Mouse (Mus musculus) neural tube, embryonic 12.5 days (tissue): ENCODE data around the gene Cog1. TPM values are rescaled to one million over a fixed set of nuclear protein-coding genes. Genes with fewer than 3 reads are reported as not detected.

ENCODE experiments used
- ATAC-seq: fragments of 200-750 bp; cut with Nextera tagmentation; 2 replicates; pipeline ENCODE4 v1.8.0; 2017; ENCODE audit warnings: low read depth, mild to moderate bottlenecking, moderate TSS enrichment, moderate library complexity; ENCODE audit not compliant: low FRiP score
- H3K27ac ChIP-seq: fragments of 300-500 bp; sonication (generic); 2 replicates; pipeline ENCODE4 v1.5.1; 2016
- H3K27me3 ChIP-seq: fragments of 300-500 bp; sonication (generic); replicated peaks from 2 replicates; pipeline ENCODE4 v1.6.1; 2016; ENCODE audit warnings: mild to moderate bottlenecking
- H3K36me3 ChIP-seq: fragments of 300-500 bp; sonication (generic); 2 replicates; pipeline ENCODE4 v1.6.1; 2016; ENCODE audit warnings: mild to moderate bottlenecking
- H3K4me1 ChIP-seq: fragments of 300-500 bp; sonication (generic); 2 replicates; pipeline ENCODE4 v1.6.1; 2016
- H3K4me2 ChIP-seq: fragments of 300-500 bp; sonication (generic); replicated peaks from 2 replicates; pipeline ENCODE4 v1.6.1; 2016; ENCODE audit warnings: mild to moderate bottlenecking
- H3K4me3 ChIP-seq: fragments of 300-500 bp; sonication (generic); 2 replicates; pipeline ENCODE4 v1.5.1; 2016
- H3K9ac ChIP-seq: fragments of 300-500 bp; sonication (generic); 2 replicates; pipeline ENCODE4 v1.6.1; 2016; ENCODE audit warnings: mild to moderate bottlenecking
- H3K9me3 ChIP-seq: fragments of 300-500 bp; sonication (generic); 2 replicates; pipeline ENCODE4 v1.6.1; 2016; ENCODE audit warnings: mild to moderate bottlenecking
- WGBS: fragments of 180-500 bp; shearing (Covaris S2); methylation state at CpG from one replicate; pipeline ENCODE4 v1.1.7; 2016; 5-methylcytosine and 5-hydroxymethylcytosine counted together
- polyA plus RNA-seq: library from polyadenylated mRNA; unstranded; fragments of >200 nt; fragmentation: Nextera tagmentation; extraction: Ambion mirVana; gene quantifications from 2 replicates; pipeline ENCODE4 v1.2.1, GENCODE M21; 2016

Gene Cog1
- polyA plus RNA-seq, 1 experiment from 2014 or later, result 50.7 TPM

- Histone ChIP-seq H3K4me3 (no peak overlapping the region), H3K27ac (no peak overlapping the region), H3K4me2 (no peak overlapping the region), H3K36me3 (no peaks in the 10 kb centered on the region), H3K9me3 (no peaks in the 10 kb centered on the region), H3K9ac (no peak overlapping the region), H3K4me1 (no peaks in the 10 kb centered on the region), H3K27me3 (no peaks in the 10 kb centered on the region)
- no peak for ATAC-seq
- WGBS, result 65% methylated on average over 10 of the region's 10 CpGs
Observed at GRCm38 (mm10) chr11:113634699-113635121, 14.3 kb upstream of the Cog1 start.

- no peaks in the 10 kb centered on the region for H3K27me3 ChIP-seq
- H3K4me3 ChIP-seq, result no peak overlapping the region
- H3K36me3 ChIP-seq, result no peaks in the 10 kb centered on the region
- no peaks in the 10 kb centered on the region for H3K4me1 ChIP-seq
- H3K27ac ChIP-seq, result no peak overlapping the region
- WGBS, result 91% methylated on average over 12 of the region's 12 CpGs
- no peak overlapping the region for H3K4me2 ChIP-seq
- no peaks in the 10 kb centered on the region for H3K9me3 ChIP-seq
- H3K9ac ChIP-seq, result no peak overlapping the region
- ATAC-seq, result no peak
Observed at GRCm38 (mm10) chr11:113638680-113639079, 10.3 kb upstream of the Cog1 start.

- no peak overlapping the region for H3K9ac ChIP-seq
- ATAC-seq, result no peak
- no peaks in the 10 kb centered on the region for H3K9me3 ChIP-seq
- no peak overlapping the region for H3K4me3 ChIP-seq
- H3K27ac ChIP-seq, result no peak overlapping the region
- peaks cover 10% of the 10 kb centered on the region; the same call in 1 of the 2 replicates for H3K4me1 ChIP-seq
- WGBS, result 82% methylated on average over 3 of the region's 3 CpGs
- no peaks in the 10 kb centered on the region for H3K27me3 ChIP-seq
- H3K36me3 ChIP-seq, result no peaks in the 10 kb centered on the region
- H3K4me2 ChIP-seq, result no peak overlapping the region
Observed at GRCm38 (mm10) chr11:113645181-113645580, 3.8 kb upstream of the Cog1 start.

- Histone ChIP-seq H3K4me2 (peak overlapping the region; percentile 35), H3K27ac (no peak overlapping the region), H3K4me1 (peaks cover 27% of the 10 kb centered on the region), H3K36me3 (peaks cover 16% of the 10 kb centered on the region), H3K9ac (0 out of 2 replicates have a peak overlapping the region, but pooled peaks have one; percentile 26), H3K4me3 (peak overlapping the region; percentile 12; the same call in 1 of the 2 replicates), H3K9me3 (no peaks in the 10 kb centered on the region), H3K27me3 (no peaks in the 10 kb centered on the region)
- no peak for ATAC-seq
- 5% methylated on average over 15 of the region's 15 CpGs for WGBS
Observed at GRCm38 (mm10) chr11:113648152-113648551, 817 bp upstream of the Cog1 start.

GRCm38 (mm10) chr11:113649353-113650210, 613 bp downstream of the Cog1 start, which contains the start of gene Slc39a11:
TSS of gene Slc39a11 (minus strand) at chr11:113650079.
- Histone ChIP-seq H3K36me3 (peaks cover 31% of the 10 kb centered on the region), H3K4me2 (peak within 1 kb of the TSS; percentile 73), H3K4me1 (peaks cover 27% of the 10 kb centered on the region), H3K9ac (peak within 1 kb of the TSS; percentile 92), H3K4me3 (peak within 1 kb of the TSS; percentile 97), H3K27ac (peak within 1 kb of the TSS; percentile 73), H3K27me3 (no peaks in the 10 kb centered on the region), H3K9me3 (no peaks in the 10 kb centered on the region)
- peak; percentile 86 for ATAC-seq
- WGBS, result under 1% methylated on average over 80 of the region's 91 CpGs

GRCm38 (mm10) chr11:113651206-113651906, 2.4 kb downstream of the Cog1 start:
- 62% methylated on average over 22 of the region's 22 CpGs for WGBS
- H3K27ac ChIP-seq, result no peak overlapping the region; the same call in 1 of the 2 replicates
- H3K27me3 ChIP-seq, result no peaks in the 10 kb centered on the region
- H3K4me3 ChIP-seq, result no peak overlapping the region
- H3K9ac ChIP-seq, result no peak overlapping the region
- H3K36me3 ChIP-seq, result peaks cover 48% of the 10 kb centered on the region
- ATAC-seq, result peak; percentile 14; the same call in 1 of the 2 replicates
- peaks cover 30% of the 10 kb centered on the region for H3K4me1 ChIP-seq
- no peaks in the 10 kb centered on the region for H3K9me3 ChIP-seq
- H3K4me2 ChIP-seq, result peak overlapping the region; percentile 73

- Histone ChIP-seq H3K27ac (no peak overlapping the region), H3K9ac (no peak overlapping the region), H3K9me3 (no peaks in the 10 kb centered on the region), H3K4me1 (peaks cover 34% of the 10 kb centered on the region), H3K27me3 (no peaks in the 10 kb centered on the region), H3K4me2 (peak overlapping the region; percentile 20; the same call in 1 of the 2 replicates), H3K36me3 (peaks cover 54% of the 10 kb centered on the region), H3K4me3 (no peak overlapping the region)
- peak; percentile 25; the same call in 1 of the 2 replicates for ATAC-seq
- WGBS, result 48% methylated on average over 8 of the region's 8 CpGs
Observed at GRCm38 (mm10) chr11:113651907-113652273, 2.9 kb downstream of the Cog1 start.

- 76% methylated on average over 6 of the region's 6 CpGs for WGBS
- H3K4me3 ChIP-seq, result no peak overlapping the region
- peaks cover 60% of the 10 kb centered on the region for H3K36me3 ChIP-seq
- H3K27ac ChIP-seq, result no peak overlapping the region
- peaks cover 39% of the 10 kb centered on the region for H3K4me1 ChIP-seq
- H3K9me3 ChIP-seq, result no peaks in the 10 kb centered on the region
- no peak overlapping the region for H3K4me2 ChIP-seq
- H3K9ac ChIP-seq, result no peak overlapping the region
- no peaks in the 10 kb centered on the region for H3K27me3 ChIP-seq
- no peak for ATAC-seq
Observed at GRCm38 (mm10) chr11:113652516-113652915, 3.5 kb downstream of the Cog1 start.

- Histone ChIP-seq H3K4me3 (no peak overlapping the region), H3K27ac (no peak overlapping the region), H3K4me2 (no peak overlapping the region), H3K9me3 (no peaks in the 10 kb centered on the region), H3K4me1 (peaks cover 29% of the 10 kb centered on the region), H3K27me3 (no peaks in the 10 kb centered on the region), H3K9ac (no peak overlapping the region), H3K36me3 (peaks cover 76% of the 10 kb centered on the region)
- 95% methylated on average over 15 of the region's 15 CpGs for WGBS
- no peak for ATAC-seq
Observed at GRCm38 (mm10) chr11:113654105-113654504, 5.1 kb downstream of the Cog1 start.

GRCm38 (mm10) chr11:113654561-113655270, 5.7 kb downstream of the Cog1 start:
- Histone ChIP-seq H3K4me1 (peaks cover 29% of the 10 kb centered on the region), H3K27me3 (no peaks in the 10 kb centered on the region), H3K9me3 (no peaks in the 10 kb centered on the region), H3K4me2 (no peak overlapping the region), H3K9ac (no peak overlapping the region), H3K27ac (no peak overlapping the region), H3K36me3 (peaks cover 82% of the 10 kb centered on the region), H3K4me3 (no peak overlapping the region)
- ATAC-seq, result no peak
- WGBS, result 82% methylated on average over 18 of the region's 18 CpGs

GRCm38 (mm10) chr11:113656511-113656932, 7.6 kb downstream of the Cog1 start:
- no peak overlapping the region for H3K4me2 ChIP-seq
- ATAC-seq, result no peak
- no peak overlapping the region for H3K27ac ChIP-seq
- H3K4me1 ChIP-seq, result peaks cover 20% of the 10 kb centered on the region; the same call in 1 of the 2 replicates
- H3K9ac ChIP-seq, result no peak overlapping the region
- no peak overlapping the region for H3K4me3 ChIP-seq
- WGBS, result 88% methylated on average over 8 of the region's 8 CpGs
- H3K27me3 ChIP-seq, result no peaks in the 10 kb centered on the region
- peaks cover 99% of the 10 kb centered on the region for H3K36me3 ChIP-seq
- no peaks in the 10 kb centered on the region for H3K9me3 ChIP-seq
